Mouse (Mus musculus) heart, adult 2 months (tissue): Measurements from ENCODE around the gene Sys1. TPM values are rescaled to one million over a fixed set of nuclear protein-coding genes. Genes with fewer than 3 reads are reported as not detected.
A peak's percentile ranks its signal among the peaks of the same experiment; 100 is the strongest.

ENCODE experiments used
- DNase-seq, 2 experiments: peaks; one replicate each; pipeline ENCODE4 v3.0.0; 2021
- H3K27ac ChIP-seq: fragments of 200-600 bp; 2 replicates; pipeline ENCODE4 v1.8.1; 2022
- H3K27me3 ChIP-seq: fragments of 200-500 bp; 2 replicates; pipeline ENCODE4 v1.6.1; 2012; ENCODE audit warnings: mild to moderate bottlenecking, low read length, inconsistent platforms, mixed read lengths; ENCODE audit not compliant: control insufficient read depth, insufficient read depth
- H3K36me3 ChIP-seq: fragments of 200-500 bp; 2 replicates; pipeline ENCODE4 v1.6.1; 2012; ENCODE audit warnings: low read length, inconsistent platforms; ENCODE audit not compliant: control insufficient read depth, insufficient read depth
- H3K4me1 ChIP-seq: fragments of 200-500 bp; 2 replicates; pipeline ENCODE4 v1.6.1; 2011; ENCODE audit warnings: low read length; ENCODE audit not compliant: control insufficient read depth, insufficient read depth
- H3K4me3 ChIP-seq: fragments of 200-600 bp; 2 replicates; pipeline ENCODE4 v1.8.1; 2022
- H3K79me2 ChIP-seq: fragments of 200-500 bp; replicated peaks from 2 replicates; pipeline ENCODE4 v1.6.1; 2012; ENCODE audit warnings: mild to moderate bottlenecking, inconsistent platforms, low read length, moderate library complexity, mixed read lengths; ENCODE audit not compliant: control insufficient read depth, insufficient read depth
- H3K9ac ChIP-seq: fragments of 200-500 bp; 2 replicates; pipeline ENCODE4 v1.6.1; 2012; ENCODE audit warnings: low read depth, mild to moderate bottlenecking, control low read depth, inconsistent platforms, low read length, mixed read lengths
- CTCF ChIP-seq: fragments of 200-600 bp; IDR thresholded peaks from 2 replicates; pipeline ENCODE4 v1.8.1; 2022; ENCODE audit warnings: antibody characterized with exemption, mild to moderate bottlenecking, moderate library complexity
- EP300 ChIP-seq: fragments of 200-500 bp; IDR thresholded peaks from 2 replicates; pipeline ENCODE4 v1.6.1; 2011; ENCODE audit warnings: low read depth, low read length, control low read depth; ENCODE audit not compliant: insufficient read depth
- POLR2A ChIP-seq: fragments of 200-500 bp; IDR thresholded peaks from 2 replicates; pipeline ENCODE4 v1.6.1; 2011; ENCODE audit warnings: mild to moderate bottlenecking, low read depth, low read length, control low read depth; ENCODE audit not compliant: insufficient read depth
- WGBS: fragments of 180-500 bp; shearing (Covaris S2); methylation state at CpG from one replicate; pipeline ENCODE4 v1.1.7; 2018; 5-methylcytosine and 5-hydroxymethylcytosine counted together
- intact Hi-C: fragments of 180-260 bp; cut with DNase I; formaldehyde crosslinking; loops from one replicate; pipeline ENCODE4 v1.15.1; 2025
- polyA plus RNA-seq: library from polyadenylated mRNA; depleted of rRNA; stranded (reverse); fragments of >200 nt; gene quantifications from 2 replicates; pipeline ENCODE4 v1.2.3, GENCODE M21; 2012
- total RNA-seq, 2 experiments: library from RNA; stranded (reverse); gene quantifications; 2 replicates each; pipeline ENCODE4 v1.2.3; 2021

The Sys1 gene
- total and polyA plus RNA-seq, 3 experiments, result 21.1 to 55.0 (median 26.4) TPM

GRCm38 (mm10) chr2:164518266-164519170 lies 61.8 kb downstream of the Sys1 start:
- no peak overlapping the region for H3K27ac ChIP-seq
- H3K27me3 ChIP-seq, result no peaks in the 10 kb centered on the region
- H3K36me3 ChIP-seq, result no peaks in the 10 kb centered on the region
- no peak for DNase-seq
- intact Hi-C loops, result loop anchor here (1.0 kb wide), 2 partner anchors 48 to 58 kb away; partner anchors contain the start of gene Gm20458
- no peak overlapping the region for H3K4me3 ChIP-seq
- H3K79me2 ChIP-seq, result no peaks in the 10 kb centered on the region
- 48% methylated on average over 11 of the region's 11 CpGs for WGBS
- peaks cover 2% of the 10 kb centered on the region; the same call in 1 of the 2 replicates for H3K4me1 ChIP-seq
- TF ChIP-seq CTCF, result no peak
- no peak for TF ChIP-seq POLR2A
- no peak for TF ChIP-seq EP300
- no peak overlapping the region for H3K9ac ChIP-seq

DNA sequence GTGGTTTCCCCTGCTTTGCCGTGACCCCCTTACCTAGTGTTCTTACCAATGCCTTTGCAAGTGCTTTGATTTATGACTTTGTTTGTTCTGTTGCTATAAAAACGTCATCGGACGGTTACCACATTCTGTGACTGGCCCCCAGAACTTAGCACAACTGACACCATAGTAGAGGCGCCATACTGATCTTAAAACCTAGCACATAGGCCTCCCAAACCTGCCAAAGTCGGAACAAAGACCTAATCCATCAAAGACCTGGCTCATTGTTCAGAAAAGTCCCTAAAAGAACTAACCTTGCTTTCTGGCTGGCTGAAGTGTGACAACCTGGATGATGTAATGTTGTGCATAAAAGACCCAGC lies 62.4 kb downstream of the Sys1 start:
- WGBS, result 84% methylated on average over 6 of the region's 6 CpGs
- H3K4me3 ChIP-seq, result no peak overlapping the region
- H3K79me2 ChIP-seq, result no peaks in the 10 kb centered on the region
- H3K4me1 ChIP-seq, result no peaks in the 10 kb centered on the region; the same call in 1 of the 2 replicates
- TF ChIP-seq CTCF (no peak), EP300 (no peak), POLR2A (no peak)
- DNase-seq, result no peak
- H3K36me3 ChIP-seq, result no peaks in the 10 kb centered on the region
- intact Hi-C loops, result no loop called here
- no peak overlapping the region for H3K9ac ChIP-seq
- no peaks in the 10 kb centered on the region for H3K27me3 ChIP-seq
- no peak overlapping the region for H3K27ac ChIP-seq

- peak; percentile 52 to 56 for DNase-seq
- intact Hi-C loops, result loop anchor here (1.0 kb wide), 1 partner anchor 103 kb away; no protein-coding TSS in a partner anchor
- no peak overlapping the region for H3K27ac ChIP-seq
- peak; percentile 83 for TF ChIP-seq CTCF
- TF ChIP-seq POLR2A, result no peak
- TF ChIP-seq EP300, result peak; percentile 80
- WGBS, result 6% methylated on average over 3 of the region's 3 CpGs
- H3K9ac ChIP-seq, result no peak overlapping the region
- no peaks in the 10 kb centered on the region for H3K79me2 ChIP-seq
- H3K27me3 ChIP-seq, result no peaks in the 10 kb centered on the region
- no peaks in the 10 kb centered on the region; the same call in 1 of the 2 replicates for H3K4me1 ChIP-seq
- no peaks in the 10 kb centered on the region for H3K36me3 ChIP-seq
- H3K4me3 ChIP-seq, result no peak overlapping the region
Observed at GRCm38 (mm10) chr2:164520782-164521181, 64.0 kb downstream of the Sys1 start.

- no peak overlapping the region for H3K9ac ChIP-seq
- intact Hi-C loops, result no loop called here
- no peak overlapping the region for H3K27ac ChIP-seq
- H3K79me2 ChIP-seq, result no peaks in the 10 kb centered on the region
- H3K4me3 ChIP-seq, result no peak overlapping the region
- DNase-seq, result peak in 1 of 2 experiments; percentile 30
- no peaks in the 10 kb centered on the region for H3K27me3 ChIP-seq
- no peaks in the 10 kb centered on the region for H3K36me3 ChIP-seq
- 10% methylated on average over 11 of the region's 11 CpGs for WGBS
- no peaks in the 10 kb centered on the region; the same call in 1 of the 2 replicates for H3K4me1 ChIP-seq
- TF ChIP-seq EP300 (no peak), POLR2A (no peak), CTCF (no peak)
Observed at GRCm38 (mm10) chr2:164521841-164522240, 65.1 kb downstream of the Sys1 start.

DNA sequence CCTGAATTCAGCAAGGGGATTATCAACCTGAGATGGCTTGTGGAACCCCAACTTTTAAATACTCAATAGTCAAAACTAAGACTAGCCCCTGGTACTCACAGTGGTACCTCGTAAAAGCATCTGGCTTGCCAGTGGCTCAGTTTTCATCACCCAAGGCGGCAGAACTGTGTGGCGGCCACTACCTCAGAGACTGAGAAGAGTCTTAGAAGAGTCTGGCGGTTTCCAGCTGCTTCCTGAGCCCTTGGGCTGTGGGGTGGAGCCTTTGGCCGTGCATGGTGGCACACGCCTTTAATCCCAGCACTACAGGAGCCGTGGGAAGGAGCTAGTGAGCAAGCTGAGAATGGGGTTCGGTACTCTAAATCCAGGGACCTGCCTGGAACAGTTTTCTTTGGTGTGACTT lies 65.5 kb downstream of the Sys1 start:
- H3K4me3 ChIP-seq, result no peak overlapping the region
- H3K9ac ChIP-seq, result no peak overlapping the region
- DNase-seq, result no peak
- no peaks in the 10 kb centered on the region for H3K27me3 ChIP-seq
- no peaks in the 10 kb centered on the region for H3K36me3 ChIP-seq
- no peak overlapping the region for H3K27ac ChIP-seq
- no peak for TF ChIP-seq CTCF
- no peak for TF ChIP-seq EP300
- TF ChIP-seq POLR2A, result no peak
- 21% methylated on average over 8 of the region's 8 CpGs for WGBS
- no peaks in the 10 kb centered on the region; the same call in 1 of the 2 replicates for H3K4me1 ChIP-seq
- intact Hi-C loops, result no loop called here
- no peaks in the 10 kb centered on the region for H3K79me2 ChIP-seq

DNA sequence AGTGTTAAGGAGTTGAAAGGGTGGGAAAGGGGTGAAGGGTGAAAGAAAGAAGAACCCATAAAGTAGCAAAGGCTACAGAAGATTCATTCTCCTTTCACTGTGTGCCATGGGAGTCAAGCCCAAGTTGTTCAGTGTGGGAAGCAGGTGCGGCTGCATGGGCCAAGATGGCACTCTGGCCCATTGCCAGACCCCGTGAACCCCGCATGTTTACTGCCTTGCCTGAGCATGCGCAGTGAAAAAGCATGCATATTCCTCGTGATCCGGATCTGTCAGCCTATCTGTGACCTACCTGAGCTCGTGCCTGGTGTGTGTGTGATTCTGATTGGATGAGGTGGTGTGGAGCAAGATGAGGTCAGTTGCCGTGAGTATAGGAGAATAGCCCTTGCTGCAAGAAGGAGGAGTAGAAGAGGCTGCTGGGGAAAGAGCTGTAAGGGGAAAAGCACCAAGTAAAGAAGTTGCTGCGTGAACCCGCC lies 66.6 kb downstream of the Sys1 start:
- H3K4me3 ChIP-seq, result no peak overlapping the region
- no peak overlapping the region for H3K27ac ChIP-seq
- H3K27me3 ChIP-seq, result no peaks in the 10 kb centered on the region
- H3K9ac ChIP-seq, result no peak overlapping the region
- TF ChIP-seq EP300 (no peak), CTCF (no peak), POLR2A (no peak)
- no peak for DNase-seq
- H3K79me2 ChIP-seq, result no peaks in the 10 kb centered on the region
- WGBS, result 76% methylated on average over 10 of the region's 10 CpGs
- intact Hi-C loops, result no loop called here
- no peaks in the 10 kb centered on the region; the same call in 1 of the 2 replicates for H3K4me1 ChIP-seq
- no peaks in the 10 kb centered on the region for H3K36me3 ChIP-seq
